Mouse (Mus musculus) neural tube, embryonic 15.5 days (tissue): ENCODE data around the gene Fdxacb1. TPM values are rescaled to one million over a fixed set of nuclear protein-coding genes. Genes with fewer than 3 reads are reported as not detected.

Experiments used
- ATAC-seq: fragments of 200-750 bp; cut with Nextera tagmentation; 2 replicates; pipeline ENCODE4 v1.8.0; 2017; ENCODE audit warnings: mild to moderate bottlenecking, moderate TSS enrichment, moderate library complexity; ENCODE audit not compliant: low FRiP score
- H3K27ac ChIP-seq: fragments of 300-500 bp; sonication (generic); replicated peaks from 2 replicates; pipeline ENCODE4 v1.5.1; 2015; ENCODE audit warnings: mild to moderate bottlenecking, inconsistent platforms
- H3K27me3 ChIP-seq: fragments of 300-500 bp; sonication (generic); replicated peaks from 2 replicates; pipeline ENCODE4 v1.6.1; 2015; ENCODE audit warnings: inconsistent platforms
- H3K36me3 ChIP-seq: fragments of 300-500 bp; sonication (generic); 2 replicates; pipeline ENCODE4 v1.6.1; 2015; ENCODE audit warnings: inconsistent platforms
- H3K4me1 ChIP-seq: fragments of 300-500 bp; sonication (generic); 2 replicates; pipeline ENCODE4 v1.6.1; 2015; ENCODE audit warnings: inconsistent platforms
- H3K4me2 ChIP-seq: fragments of 300-500 bp; sonication (generic); 2 replicates; pipeline ENCODE4 v1.6.1; 2015; ENCODE audit warnings: inconsistent platforms, mild to moderate bottlenecking, moderate library complexity
- H3K4me3 ChIP-seq: fragments of 300-500 bp; sonication (generic); replicated peaks from 2 replicates; pipeline ENCODE4 v1.5.1; 2015; ENCODE audit warnings: mild to moderate bottlenecking, inconsistent platforms
- H3K9ac ChIP-seq: fragments of 300-500 bp; sonication (generic); replicated peaks from 2 replicates; pipeline ENCODE4 v1.6.1; 2015; ENCODE audit warnings: mild to moderate bottlenecking, inconsistent platforms
- H3K9me3 ChIP-seq: fragments of 300-500 bp; sonication (generic); replicated peaks from 2 replicates; pipeline ENCODE4 v1.6.1; 2016; ENCODE audit warnings: inconsistent platforms
- WGBS: fragments of 180-500 bp; shearing (Covaris S2); methylation state at CpG from one replicate; pipeline ENCODE4 v1.1.7; 2015; ENCODE audit warnings: mixed read lengths; 5-methylcytosine and 5-hydroxymethylcytosine counted together
- polyA plus RNA-seq: library from polyadenylated mRNA; unstranded; fragments of >200 nt; fragmentation: Nextera tagmentation; extraction: Ambion mirVana; gene quantifications from 2 replicates; pipeline ENCODE4 v1.2.1, GENCODE M21; 2015

Fdxacb1 gene
- polyA plus RNA-seq, 1 experiment from 2014 or later: 9.0 TPM

DNA sequence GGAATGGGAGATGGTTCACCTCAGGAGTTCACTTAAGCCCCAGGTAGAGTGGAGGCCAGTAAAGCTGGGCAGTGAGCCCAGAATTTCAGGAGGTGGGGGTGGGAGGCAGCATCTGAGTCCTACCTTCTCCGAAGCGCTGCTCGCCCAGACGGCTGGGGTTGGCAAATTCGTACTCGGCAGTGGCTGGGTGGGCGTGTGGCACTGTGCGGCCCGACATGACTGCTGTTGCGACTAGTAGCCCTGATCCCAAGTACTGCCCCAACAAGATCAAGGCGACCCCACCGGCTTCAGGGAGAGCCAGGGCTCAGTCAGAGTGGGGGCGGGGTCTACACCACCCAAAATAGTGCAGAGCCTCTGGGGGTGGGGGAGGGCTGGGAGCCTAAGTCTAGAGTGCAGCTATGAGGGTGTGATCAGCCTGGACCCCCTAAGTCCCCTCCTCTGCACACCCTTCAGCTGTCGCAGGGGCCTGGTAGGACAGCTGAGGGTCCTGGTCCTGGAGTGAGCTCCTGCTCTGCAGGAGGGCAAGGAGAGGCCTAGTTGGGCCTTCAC is 15.9 kb upstream of the Fdxacb1 start, which contains the start of gene Hspb2:
Gene Hspb2 (minus strand): TSS at position 301 of the 549 bp plus-strand sequence.
- 0 out of 2 replicates have a peak within 1 kb of the TSS, but pooled peaks have one; percentile 13 for H3K4me2 ChIP-seq
- H3K36me3 ChIP-seq: no peaks in the 10 kb centered on the region
- H3K27ac ChIP-seq: no peak within 1 kb of the TSS
- no peak within 1 kb of the TSS for H3K4me3 ChIP-seq
- WGBS: 75% methylated on average over 14 of the region's 14 CpGs
- H3K27me3 ChIP-seq: peaks cover under 1% of the 10 kb centered on the region; the same call in 1 of the 2 replicates
- H3K9me3 ChIP-seq: no peaks in the 10 kb centered on the region
- no peak for ATAC-seq
- peaks cover 6% of the 10 kb centered on the region; the same call in 1 of the 2 replicates for H3K4me1 ChIP-seq
- H3K9ac ChIP-seq: no peak within 1 kb of the TSS

DNA sequence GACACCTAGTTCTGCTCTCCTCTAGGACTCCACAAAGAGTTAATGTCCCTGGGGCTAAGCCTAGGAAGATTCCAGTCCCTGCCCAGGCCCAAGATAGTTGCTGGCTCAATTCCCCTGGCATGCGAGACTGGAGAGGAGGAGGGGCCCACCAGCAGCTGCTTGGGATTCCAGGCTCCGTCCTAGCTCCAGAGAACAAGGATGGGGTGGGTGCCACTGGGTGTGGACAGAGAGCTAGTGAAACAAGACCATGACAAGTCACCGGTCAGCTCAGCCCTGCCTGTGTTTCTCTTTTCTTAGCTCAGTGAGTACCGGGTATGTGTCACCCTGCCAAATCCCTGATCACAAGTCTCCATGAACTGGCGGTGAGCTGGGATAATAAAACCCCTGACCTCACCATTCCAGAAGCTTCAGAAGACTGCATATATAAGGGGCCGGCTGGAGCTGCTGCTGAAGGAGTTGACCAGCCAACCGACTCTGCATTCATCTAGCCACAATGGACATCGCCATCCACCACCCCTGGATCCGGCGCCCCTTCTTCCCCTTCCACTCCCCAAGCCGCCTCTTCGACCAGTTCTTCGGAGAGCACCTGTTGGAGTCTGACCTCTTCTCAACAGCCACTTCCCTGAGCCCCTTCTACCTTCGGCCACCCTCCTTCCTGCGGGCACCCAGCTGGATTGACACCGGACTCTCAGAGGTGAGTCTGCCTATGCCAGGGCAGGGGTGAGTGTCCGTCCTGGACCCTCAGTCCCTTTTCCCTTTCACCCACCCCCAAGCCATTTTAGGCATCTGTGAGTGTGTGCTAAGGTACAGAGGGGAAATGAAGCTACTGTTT is 15.0 kb upstream of the Fdxacb1 start:
- WGBS: 73% methylated on average over 17 of the region's 17 CpGs
- no peak for ATAC-seq
- H3K4me2 ChIP-seq: 0 out of 2 replicates have a peak overlapping the region, but pooled peaks have one; percentile 13

DNA sequence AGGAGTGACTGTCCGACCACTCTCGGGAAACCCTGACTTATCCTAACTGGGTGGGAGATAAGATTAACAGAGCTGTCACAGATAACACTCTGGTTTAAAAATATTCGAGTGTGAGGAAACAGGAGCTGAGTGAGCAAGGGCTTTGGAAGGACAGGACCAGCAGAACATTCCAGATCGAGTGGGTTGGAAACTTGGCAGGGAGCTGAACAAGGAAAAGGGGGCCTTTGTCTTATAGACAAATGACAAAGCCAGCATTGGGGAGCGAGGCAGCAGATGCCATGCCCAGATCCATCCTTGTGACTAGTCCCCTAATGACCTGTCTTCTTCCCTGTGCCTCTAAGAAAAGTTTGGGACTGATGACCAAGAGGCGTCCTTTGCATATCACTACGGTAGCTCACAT is 14.1 kb upstream of the Fdxacb1 start:
- ATAC-seq: no peak
- H3K9ac ChIP-seq: no peak overlapping the region
- no peaks in the 10 kb centered on the region for H3K36me3 ChIP-seq
- H3K27ac ChIP-seq: no peak overlapping the region
- H3K4me3 ChIP-seq: no peak overlapping the region
- H3K4me2 ChIP-seq: no peak overlapping the region
- 76% methylated on average over 7 of the region's 7 CpGs for WGBS
- no peaks in the 10 kb centered on the region for H3K27me3 ChIP-seq
- H3K9me3 ChIP-seq: no peaks in the 10 kb centered on the region
- H3K4me1 ChIP-seq: peaks cover 6% of the 10 kb centered on the region; the same call in 1 of the 2 replicates

More for the DNA sequence above, 15.0 kb upstream of the Fdxacb1 start:
- H3K9ac ChIP-seq: no peak overlapping the region
- no peaks in the 10 kb centered on the region for H3K9me3 ChIP-seq
- H3K4me1 ChIP-seq: peaks cover 6% of the 10 kb centered on the region; the same call in 1 of the 2 replicates
- H3K27me3 ChIP-seq: no peaks in the 10 kb centered on the region
- no peak overlapping the region for H3K4me3 ChIP-seq
- H3K36me3 ChIP-seq: no peaks in the 10 kb centered on the region
- H3K27ac ChIP-seq: no peak overlapping the region

DNA sequence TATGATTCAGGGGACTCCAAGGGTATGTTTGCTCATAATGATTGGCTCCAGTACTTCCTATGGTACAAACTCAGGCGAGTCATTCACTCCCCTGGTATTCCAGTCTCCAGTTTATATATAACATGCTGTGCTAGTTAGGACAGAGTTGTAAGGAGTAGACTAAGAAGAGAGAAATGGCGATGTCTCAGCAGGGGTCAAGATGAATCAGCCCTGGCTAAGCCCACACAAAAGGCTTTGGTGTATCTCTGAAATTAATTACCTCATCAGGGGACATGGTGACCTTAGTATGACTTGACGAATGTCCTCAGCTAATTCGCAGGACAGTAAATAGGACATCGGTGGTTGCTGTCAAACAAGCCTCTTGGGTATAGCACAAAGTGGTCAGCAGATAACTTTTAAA is 11.3 kb upstream of the Fdxacb1 start:
- H3K4me2 ChIP-seq: no peak overlapping the region
- WGBS: 28% methylated on average over 5 of the region's 5 CpGs
- no peaks in the 10 kb centered on the region for H3K27me3 ChIP-seq
- no peak overlapping the region for H3K9ac ChIP-seq
- H3K27ac ChIP-seq: no peak overlapping the region
- H3K4me1 ChIP-seq: peaks cover 6% of the 10 kb centered on the region; the same call in 1 of the 2 replicates
- H3K36me3 ChIP-seq: no peaks in the 10 kb centered on the region
- no peak overlapping the region for H3K4me3 ChIP-seq
- no peaks in the 10 kb centered on the region for H3K9me3 ChIP-seq
- ATAC-seq: no peak

DNA sequence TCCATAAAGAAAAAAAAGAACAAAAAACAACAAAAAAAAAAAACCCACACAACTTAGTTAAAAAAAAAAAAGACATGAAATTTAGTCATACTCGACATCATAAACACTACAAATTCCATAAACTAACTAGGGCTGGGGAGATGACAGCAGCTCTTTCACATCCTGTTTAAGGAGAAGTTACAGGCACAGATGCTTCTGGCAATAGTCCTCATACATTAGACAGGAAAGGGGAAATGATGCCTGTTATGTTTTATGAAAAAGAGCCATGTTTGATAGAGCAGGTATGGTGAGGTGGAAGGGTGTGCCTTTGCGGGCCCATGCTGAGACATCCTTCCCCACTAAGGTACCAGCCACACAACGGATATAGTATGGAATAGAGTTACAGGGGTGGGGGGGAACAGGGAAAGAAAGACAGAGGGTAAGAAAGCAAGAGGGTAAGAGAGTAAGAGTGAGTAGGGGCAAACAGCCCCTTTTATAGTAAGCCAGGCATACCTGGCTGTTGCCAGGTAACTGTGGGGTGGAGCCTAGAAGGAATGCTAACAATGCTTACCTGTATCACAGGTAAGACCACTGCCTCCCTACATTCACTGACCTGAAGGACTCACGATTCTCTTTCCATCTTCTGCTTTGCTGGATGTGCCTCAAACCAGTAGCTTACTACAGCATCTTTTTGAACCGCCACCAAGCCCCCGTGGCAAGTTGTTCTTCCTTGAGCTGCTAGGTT is 6.4 kb upstream of the Fdxacb1 start:
- Histone ChIP-seq H3K27me3 (no peaks in the 10 kb centered on the region), H3K4me1 (no peaks in the 10 kb centered on the region), H3K4me3 (no peak overlapping the region), H3K36me3 (peaks cover 3% of the 10 kb centered on the region; the same call in 1 of the 2 replicates), H3K4me2 (no peak overlapping the region), H3K9ac (no peak overlapping the region), H3K9me3 (no peaks in the 10 kb centered on the region), H3K27ac (no peak overlapping the region)
- ATAC-seq: no peak
- WGBS: 67% methylated on average over 6 of the region's 6 CpGs

DNA sequence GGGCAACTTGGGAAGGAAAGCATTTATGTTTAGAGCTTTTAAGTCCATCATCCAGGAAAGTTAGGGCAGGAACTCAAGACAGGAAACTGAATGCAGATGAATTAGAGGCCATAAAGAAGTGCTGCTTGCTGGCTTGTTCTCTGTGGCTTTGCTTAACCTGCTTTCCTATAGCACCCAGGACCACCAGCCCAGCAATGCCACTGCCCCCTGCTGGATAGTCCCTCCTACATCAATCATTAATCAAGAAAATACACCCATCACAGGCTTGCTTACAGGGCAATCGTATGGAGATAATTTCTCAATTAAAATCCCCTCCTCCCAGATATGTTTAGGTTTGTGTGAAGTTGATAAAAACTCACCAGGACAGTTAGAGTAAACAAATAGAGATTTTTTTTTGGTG is 4.7 kb upstream of the Fdxacb1 start:
- 64% methylated on average over 1 of the region's 1 CpGs for WGBS
- Histone ChIP-seq H3K36me3 (peaks cover 3% of the 10 kb centered on the region; the same call in 1 of the 2 replicates), H3K9ac (no peak overlapping the region)

DNA sequence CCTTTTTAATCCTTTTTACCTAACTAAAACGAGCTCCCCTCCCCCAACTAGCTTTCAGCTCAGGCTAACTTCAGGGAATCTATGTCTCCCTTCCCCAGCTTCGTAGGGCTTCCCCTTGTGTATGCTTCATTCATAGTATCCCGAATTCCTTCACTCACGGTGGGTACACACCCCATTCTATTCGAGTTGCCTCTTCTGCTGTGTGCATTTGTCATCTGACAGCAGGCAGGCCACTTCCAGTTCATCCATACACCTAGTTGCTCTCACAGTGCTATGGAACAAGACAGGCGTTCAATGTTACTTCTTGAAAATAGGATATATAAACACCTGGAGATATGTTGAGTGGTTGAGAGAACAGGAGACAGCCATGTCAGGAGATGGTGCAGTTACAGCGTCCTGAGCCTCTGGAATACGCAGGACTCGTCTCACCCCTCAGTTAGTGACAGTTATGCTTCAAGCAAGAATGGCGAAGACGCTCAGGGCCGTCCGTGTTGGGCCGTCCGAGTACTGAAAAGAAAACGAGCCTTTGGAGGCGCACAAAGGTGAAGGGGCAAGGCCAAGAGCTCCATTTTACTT is 417 bp upstream of the Fdxacb1 start:
- Histone ChIP-seq H3K9me3 (no peaks in the 10 kb centered on the region), H3K4me2 (peak overlapping the region; percentile 87), H3K4me1 (peaks cover 17% of the 10 kb centered on the region), H3K9ac (peak overlapping the region; percentile 64), H3K36me3 (peaks cover 15% of the 10 kb centered on the region), H3K27me3 (no peaks in the 10 kb centered on the region), H3K27ac (peak overlapping the region; percentile 95), H3K4me3 (peak overlapping the region; percentile 65)
- peak; percentile 70 for ATAC-seq
- 7% methylated on average over 17 of the region's 17 CpGs for WGBS

More for the DNA sequence above, 4.7 kb upstream of the Fdxacb1 start:
- H3K4me2 ChIP-seq: no peak overlapping the region
- no peak overlapping the region for H3K4me3 ChIP-seq
- H3K27me3 ChIP-seq: no peaks in the 10 kb centered on the region
- peaks cover 6% of the 10 kb centered on the region for H3K4me1 ChIP-seq
- H3K27ac ChIP-seq: no peak overlapping the region
- no peak for ATAC-seq
- no peaks in the 10 kb centered on the region for H3K9me3 ChIP-seq

DNA sequence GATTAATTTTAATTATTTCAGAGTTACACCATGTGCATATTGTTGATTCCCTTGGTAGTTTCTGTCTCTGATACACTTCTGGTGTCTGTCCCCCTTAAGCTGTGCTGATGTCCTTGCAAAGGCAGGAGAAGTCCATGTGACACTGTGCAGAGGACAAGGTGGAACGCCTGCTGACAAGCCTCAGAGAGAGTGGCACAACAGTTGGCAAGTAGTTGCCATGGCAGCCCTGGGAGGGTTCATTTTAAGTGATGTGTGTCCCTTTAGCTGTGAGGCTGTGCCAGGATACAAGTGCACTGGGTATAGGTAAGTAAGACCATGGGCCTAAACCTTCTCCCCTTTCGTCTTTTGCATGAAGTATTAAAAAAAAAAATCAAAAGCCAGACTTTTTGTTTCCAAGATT is 2.0 kb downstream of the Fdxacb1 start:
- 85% methylated on average over 2 of the region's 2 CpGs for WGBS
- no peak overlapping the region for H3K9ac ChIP-seq
- no peak for ATAC-seq
- H3K4me2 ChIP-seq: no peak overlapping the region
- H3K9me3 ChIP-seq: no peaks in the 10 kb centered on the region
- H3K36me3 ChIP-seq: peaks cover 12% of the 10 kb centered on the region
- no peaks in the 10 kb centered on the region for H3K27me3 ChIP-seq
- H3K27ac ChIP-seq: no peak overlapping the region
- no peak overlapping the region for H3K4me3 ChIP-seq
- peaks cover 27% of the 10 kb centered on the region for H3K4me1 ChIP-seq

DNA sequence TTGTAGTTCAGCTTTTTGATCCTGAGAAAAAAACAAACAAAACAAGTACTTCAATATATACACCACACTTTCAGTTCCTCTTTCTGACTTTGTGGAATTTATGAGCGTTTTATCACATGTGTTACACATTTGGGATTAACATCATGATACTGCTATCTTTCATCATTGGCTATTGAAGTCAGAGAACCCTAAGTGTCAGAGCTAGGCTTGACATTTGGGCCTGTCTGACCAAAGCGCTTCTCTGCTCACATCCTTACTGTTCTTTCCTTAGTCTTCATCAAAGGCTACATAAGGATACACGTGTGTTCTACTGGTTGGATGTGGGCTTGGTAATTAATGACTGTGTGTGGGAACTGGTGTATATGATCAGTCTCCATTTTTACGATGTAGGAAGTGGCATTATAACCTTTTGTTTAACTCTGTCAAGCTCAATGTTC is 6.0 kb downstream of the Fdxacb1 start:
- Histone ChIP-seq H3K9ac (peak overlapping the region; percentile 92; the same call in 1 of the 2 replicates), H3K9me3 (no peaks in the 10 kb centered on the region), H3K27ac (0 out of 2 replicates have a peak overlapping the region, but pooled peaks have one; percentile 95), H3K4me2 (peak overlapping the region; percentile 73), H3K36me3 (peaks cover 12% of the 10 kb centered on the region), H3K4me1 (peaks cover 28% of the 10 kb centered on the region), H3K27me3 (no peaks in the 10 kb centered on the region), H3K4me3 (peak overlapping the region; percentile 89)
- 70% methylated on average over 4 of the region's 4 CpGs for WGBS
- no peak for ATAC-seq

DNA sequence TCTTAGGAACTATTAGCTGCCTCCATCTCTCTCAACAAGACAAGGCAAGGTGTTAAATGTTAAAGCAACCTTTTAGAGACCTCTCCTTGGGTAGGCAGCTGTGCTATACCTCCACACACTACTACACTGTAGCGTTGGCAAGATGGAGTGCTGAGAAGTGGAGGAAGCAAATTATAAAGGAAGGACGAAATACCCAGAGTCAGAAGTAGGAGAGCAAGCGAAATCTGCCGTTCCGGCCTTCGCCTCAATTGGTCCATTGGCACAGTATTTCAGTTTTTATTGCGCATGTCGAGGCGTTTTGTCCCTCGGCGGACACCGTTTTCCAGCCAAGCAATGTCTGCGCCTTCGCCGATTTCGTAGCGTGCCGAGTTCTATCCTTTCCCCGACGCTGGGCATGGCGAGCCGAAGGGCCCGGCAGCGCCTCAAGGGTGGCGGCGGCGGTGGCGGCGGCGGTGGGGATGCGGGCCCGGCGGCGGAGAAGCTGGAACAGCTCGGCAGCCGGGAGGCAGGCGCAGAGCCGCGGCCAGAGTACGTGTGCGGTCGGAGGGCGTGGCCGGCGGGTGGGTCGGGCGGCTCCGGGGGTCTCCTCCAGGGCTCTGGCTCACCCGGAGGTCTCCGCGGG is 7.1 kb downstream of the Fdxacb1 start, which contains the start of the genes Alg9 and 1110032A03Rik:
Gene Alg9 (plus strand): TSS at position 29 of the 622 bp plus-strand sequence.
Gene 1110032A03Rik (minus strand): TSS at position 530 of the 622 bp plus-strand sequence.
- H3K27me3 ChIP-seq: no peaks in the 10 kb centered on the region
- peaks cover 23% of the 10 kb centered on the region for H3K4me1 ChIP-seq
- under 1% methylated on average over 43 of the region's 51 CpGs for WGBS
- ATAC-seq: peak; percentile 79
- peak within 1 kb of the TSS; percentile 95 for H3K27ac ChIP-seq
- peaks cover 18% of the 10 kb centered on the region for H3K36me3 ChIP-seq
- no peaks in the 10 kb centered on the region for H3K9me3 ChIP-seq
- peak within 1 kb of the TSS; percentile 73 for H3K4me2 ChIP-seq
- peak within 1 kb of the TSS; percentile 92 for H3K9ac ChIP-seq
- peak within 1 kb of the TSS; percentile 89 for H3K4me3 ChIP-seq
